Mouse (Mus musculus) layer of hippocampus, adult 18-20 months (tissue): ENCODE results near the gene Gm6685. TPM values are rescaled to one million over a fixed set of nuclear protein-coding genes. Genes with fewer than 3 reads are reported as not detected.
"Not testable (repeated sequence)": the region's sequence is repeated elsewhere in the genome, so short reads cannot be mapped to it uniquely, and the experiment has no call there.

ENCODE experiments used
- DNase-seq, 2 experiments: peaks; one replicate each; pipeline ENCODE4 v3.0.0; 2022; ENCODE audit warnings: low spot score in 2 of 2
- long read RNA-seq: library from polyadenylated mRNA; stranded (forward); transcript quantifications from one replicate; pipeline ENCODE4 v2.0.0, GENCODE M21; 2021
- total RNA-seq, 2 experiments: library from RNA; stranded (reverse); gene quantifications; 2 replicates each; pipeline ENCODE4 v1.2.3; 2021

Gm6685 gene
- total RNA-seq, result 1 to 10 TPM; 7.1 to 8.5 TPM
- long read RNA-seq, result 0 reads

GRCm38 (mm10) chr11:28339224-28340150, at the start of gene Gm6685:
TSS of gene Gm6685 (minus strand) at chr11:28339867.
- DNase-seq, result not testable (repeated sequence)

DNA sequence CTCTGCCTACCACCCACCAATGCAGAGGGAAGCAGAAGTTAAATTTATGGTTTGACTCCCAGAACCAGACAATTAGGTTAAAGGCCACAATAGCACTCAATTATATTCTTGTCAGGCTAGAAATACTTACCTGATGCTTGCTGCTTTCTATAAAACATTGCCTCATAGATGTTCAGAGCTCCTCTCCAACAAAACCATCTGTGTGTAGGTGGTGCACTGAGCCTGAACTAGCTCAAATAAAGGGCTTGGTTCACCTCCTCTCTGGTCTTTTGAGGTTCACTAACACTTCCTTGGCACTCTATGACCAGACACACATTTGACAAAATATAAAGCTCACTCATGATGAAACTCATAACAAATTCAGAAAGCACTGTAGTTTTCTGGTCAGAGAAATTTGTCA, 36.2 kb upstream of the Gm6685 start:
- DNase-seq, result peak in 1 of 2 experiments; percentile 55

DNA sequence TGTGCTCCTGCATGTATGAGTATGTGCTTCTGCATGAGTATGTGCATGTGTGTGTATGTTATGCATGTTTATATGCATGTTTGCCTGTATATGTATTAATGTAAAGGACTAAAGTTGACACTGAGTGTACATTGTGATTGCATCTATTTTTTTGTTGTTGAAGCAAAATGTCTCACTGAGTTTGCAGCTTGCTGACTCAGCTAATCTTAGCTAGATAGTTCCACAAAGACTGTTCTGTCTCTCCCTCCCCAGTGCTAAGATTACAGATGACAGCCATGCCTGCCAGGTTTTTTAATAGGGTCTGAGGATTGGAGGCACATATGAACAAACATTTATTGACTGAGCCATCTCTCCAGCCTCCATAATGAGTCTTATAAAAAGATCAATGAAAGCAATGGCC, 35.0 kb upstream of the Gm6685 start:
- no peak for DNase-seq

DNA sequence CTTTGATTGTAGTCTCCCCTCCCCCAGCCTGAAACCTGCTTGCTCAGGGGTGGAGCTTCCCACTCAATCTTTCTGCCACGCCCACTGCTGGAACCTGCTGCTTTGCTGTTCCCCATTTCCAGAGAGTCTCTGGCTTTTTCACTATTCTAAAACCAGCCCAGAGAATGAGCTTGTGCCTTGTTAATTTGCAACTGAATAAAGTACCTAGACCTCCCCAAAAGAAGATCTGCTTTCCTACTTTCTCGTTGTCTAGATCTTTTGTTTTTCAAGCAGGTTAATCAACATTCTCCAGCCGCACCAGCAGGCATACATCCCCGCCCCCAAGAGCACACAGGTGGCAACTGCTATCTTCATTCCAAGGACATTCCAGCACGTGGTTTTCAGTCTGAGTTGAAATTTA, 31.7 kb upstream of the Gm6685 start:
- not testable (repeated sequence) for DNase-seq

GRCm38 (mm10) chr11:28365929-28366244, 26.2 kb upstream of the Gm6685 start:
- no peak for DNase-seq

GRCm38 (mm10) chr11:28365209-28365928, 25.7 kb upstream of the Gm6685 start:
- peak; percentile 47 to 80 for DNase-seq

DNA sequence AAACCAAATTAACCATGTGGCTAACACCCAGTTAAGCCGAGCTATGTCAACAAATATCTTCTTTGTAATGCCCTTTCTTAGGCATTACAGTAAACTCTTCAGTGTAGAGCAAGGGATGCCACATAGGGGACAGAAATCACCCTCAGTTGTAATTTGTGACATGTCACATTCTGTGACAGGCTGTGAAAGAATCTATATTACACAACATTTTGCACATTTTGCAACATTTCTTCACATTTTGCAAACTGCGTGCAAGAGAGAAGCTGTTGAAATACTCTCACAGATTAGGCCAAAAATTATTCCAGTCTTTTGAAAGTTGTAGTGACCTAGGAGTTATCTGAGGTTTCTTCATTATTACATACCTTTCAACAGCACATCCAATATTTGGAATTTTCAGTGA, 3.8 kb upstream of the Gm6685 start:
- DNase-seq, result no peak

- no peak for DNase-seq
These were observed 2.2 kb upstream of the Gm6685 start for GRCm38 (mm10) chr11:28341887-28342286.

DNA sequence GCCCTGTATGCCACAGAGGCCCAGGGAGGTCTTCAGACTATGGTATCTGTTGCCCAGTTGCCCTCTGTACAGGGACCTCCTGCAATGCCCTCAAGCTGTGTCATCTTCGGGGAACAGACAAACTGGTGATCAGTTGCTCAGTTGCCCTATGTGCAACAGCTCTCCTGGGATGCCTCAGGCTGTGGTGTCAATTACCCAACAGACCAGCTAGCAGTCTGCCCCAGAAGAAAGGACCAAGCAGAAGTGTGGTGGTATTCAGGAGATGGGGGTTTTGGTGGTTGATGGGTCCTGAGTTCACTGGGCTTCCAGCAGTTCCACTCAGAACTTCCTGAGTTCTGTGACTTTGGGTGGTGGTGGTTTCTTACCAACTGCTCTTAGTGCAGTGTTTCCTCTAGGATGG, 11.8 kb downstream of the Gm6685 start:
- no peak for DNase-seq

DNA sequence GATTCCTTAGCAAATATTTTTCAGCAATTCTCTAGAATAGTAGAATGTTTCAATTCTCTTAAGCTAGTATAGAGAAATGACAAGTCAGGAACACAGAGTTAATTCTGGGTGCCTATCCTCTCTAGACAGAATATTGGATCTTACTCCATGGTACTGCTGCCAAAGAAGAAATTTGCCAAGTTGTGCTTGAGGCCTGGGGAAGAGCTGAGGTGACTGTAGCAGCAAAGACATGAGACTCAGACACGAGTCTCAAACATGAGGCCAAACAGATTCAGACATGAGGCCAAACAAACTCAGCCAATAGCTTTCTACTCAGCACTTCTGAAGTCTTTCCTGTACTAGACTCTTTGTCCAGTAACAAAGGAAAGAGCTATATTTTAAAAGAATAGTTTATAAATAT, 26.3 kb downstream of the Gm6685 start:
- no peak for DNase-seq

- no peak for DNase-seq
These were observed 31.9 kb downstream of the Gm6685 start for GRCm38 (mm10) chr11:28307723-28308122.

- no peak for DNase-seq
These were observed 49.2 kb downstream of the Gm6685 start for GRCm38 (mm10) chr11:28290440-28290839.

Other genes starting within 250 kb of the Gm6685 start
- 100 to 1,000 TPM; 136 to 146 TPM for gene Ccdc85a, start 244.5 kb upstream of the Gm6685 start, total RNA-seq